Mouse (Mus musculus) stomach, postnatal 0 days (tissue): ENCODE measurements at regions not wholly inside any gene's neighbourhood (a gene's known extent, or its start where the extent isn't known, plus 50 kb on each side); places are given as distances from the start of the nearest gene placed in this dataset.

ENCODE experiments used
- CTCF ChIP-seq: IDR thresholded peaks from 2 replicates; pipeline ENCODE4 v1.5.1; 2016; ENCODE audit warnings: antibody characterized with exemption, low read depth, mild to moderate bottlenecking, moderate library complexity
- EP300 ChIP-seq: optimal IDR thresholded peaks from 2 replicates; pipeline ENCODE3; 2016; ENCODE audit warnings: antibody characterized with exemption

GRCm38 (mm10) chr6:145306331-145307124 is 56.5 kb upstream of the Kras start:
- TF ChIP-seq CTCF (no peak), EP300 (no peak)
